Mouse (Mus musculus) hindbrain, embryonic 12.5 days (tissue): ENCODE measurements at regions not wholly inside any gene's neighbourhood (a gene's known extent, or its start where the extent isn't known, plus 50 kb on each side); places are given as distances from the start of the nearest gene placed in this dataset.
"Not testable (repeated sequence)": the region's sequence is repeated elsewhere in the genome, so short reads cannot be mapped to it uniquely, and the experiment has no call there.

Source experiments
- ATAC-seq: fragments of 200-750 bp; cut with Nextera tagmentation; 2 replicates; pipeline ENCODE4 v1.8.0; 2017; ENCODE audit warnings: moderate TSS enrichment; ENCODE audit not compliant: low FRiP score
- H3K27ac ChIP-seq: fragments of 300-500 bp; sonication (generic); 2 replicates; pipeline ENCODE4 v1.5.1; 2016; ENCODE audit warnings: mild to moderate bottlenecking
- H3K27me3 ChIP-seq: fragments of 300-500 bp; sonication (generic); 2 replicates; pipeline ENCODE4 v1.6.1; 2016; ENCODE audit warnings: mild to moderate bottlenecking
- H3K36me3 ChIP-seq: fragments of 300-500 bp; sonication (generic); 2 replicates; pipeline ENCODE4 v1.6.1; 2016; ENCODE audit warnings: mild to moderate bottlenecking
- H3K4me1 ChIP-seq: fragments of 300-500 bp; sonication (generic); 2 replicates; pipeline ENCODE4 v1.6.1; 2016
- H3K4me2 ChIP-seq: fragments of 300-500 bp; sonication (generic); replicated peaks from 2 replicates; pipeline ENCODE4 v1.6.1; 2016; ENCODE audit warnings: mild to moderate bottlenecking
- H3K4me3 ChIP-seq: fragments of 300-500 bp; sonication (generic); 2 replicates; pipeline ENCODE4 v1.5.1; 2016; ENCODE audit warnings: mild to moderate bottlenecking
- H3K9ac ChIP-seq: fragments of 300-500 bp; sonication (generic); 2 replicates; pipeline ENCODE4 v1.6.1; 2016; ENCODE audit warnings: mild to moderate bottlenecking, moderate library complexity
- H3K9me3 ChIP-seq: fragments of 300-500 bp; sonication (generic); replicated peaks from 2 replicates; pipeline ENCODE4 v1.6.1; 2016; ENCODE audit warnings: mild to moderate bottlenecking
- WGBS: fragments of 180-500 bp; shearing (Covaris S2); methylation state at CpG from one replicate; pipeline ENCODE4 v1.1.7; 2016; 5-methylcytosine and 5-hydroxymethylcytosine counted together

- no peak overlapping the region for H3K4me2 ChIP-seq
- H3K9ac ChIP-seq: no peak overlapping the region
- no peaks in the 10 kb centered on the region for H3K36me3 ChIP-seq
- H3K4me1 ChIP-seq: 0 out of 2 replicates have a peak, but pooled peaks cover 2% of the 10 kb centered on the region
- H3K27me3 ChIP-seq: no peaks in the 10 kb centered on the region
- no peaks in the 10 kb centered on the region for H3K9me3 ChIP-seq
- no peak for ATAC-seq
- peak overlapping the region; percentile 40 for H3K27ac ChIP-seq
- H3K4me3 ChIP-seq: no peak overlapping the region
- 76% methylated on average over 14 of the region's 14 CpGs for WGBS
Observed at GRCm38 (mm10) chr13:111309848-111310692, 55.3 kb downstream of the Actbl2 start.

GRCm38 (mm10) chr13:111310693-111311045 lies 55.9 kb downstream of the Actbl2 start:
- no peaks in the 10 kb centered on the region for H3K36me3 ChIP-seq
- ATAC-seq: no peak
- no peak overlapping the region for H3K9ac ChIP-seq
- no peak overlapping the region for H3K4me2 ChIP-seq
- no peaks in the 10 kb centered on the region for H3K27me3 ChIP-seq
- 90% methylated on average over 1 of the region's 1 CpGs for WGBS
- H3K9me3 ChIP-seq: no peaks in the 10 kb centered on the region
- H3K4me1 ChIP-seq: 0 out of 2 replicates have a peak, but pooled peaks cover 2% of the 10 kb centered on the region
- H3K4me3 ChIP-seq: no peak overlapping the region
- H3K27ac ChIP-seq: no peak overlapping the region

GRCm38 (mm10) chr13:111313506-111313905 lies 58.7 kb downstream of the Actbl2 start:
- not testable (repeated sequence) for H3K4me1 ChIP-seq, H3K36me3 ChIP-seq, H3K27ac ChIP-seq, H3K27me3 ChIP-seq, H3K4me2 ChIP-seq, H3K4me3 ChIP-seq, ATAC-seq, H3K9me3 ChIP-seq, H3K9ac ChIP-seq
- WGBS: 87% methylated on average over 3 of the region's 3 CpGs

- not testable (repeated sequence) for ATAC-seq
- 78% methylated on average over 2 of the region's 2 CpGs for whole genome bisulfite sequencing
Observed at GRCm38 (mm10) chr13:111317876-111318275, 63.1 kb downstream of the Actbl2 start.

GRCm38 (mm10) chr13:111323206-111323605 lies 68.4 kb downstream of the Actbl2 start:
- H3K4me2 ChIP-seq: no peak overlapping the region
- 65% methylated on average over 8 of the region's 8 CpGs for WGBS
- H3K27ac ChIP-seq: no peak overlapping the region
- no peaks in the 10 kb centered on the region for H3K36me3 ChIP-seq
- H3K9ac ChIP-seq: no peak overlapping the region
- H3K27me3 ChIP-seq: no peaks in the 10 kb centered on the region
- H3K9me3 ChIP-seq: no peaks in the 10 kb centered on the region
- H3K4me1 ChIP-seq: no peaks in the 10 kb centered on the region
- ATAC-seq: no peak
- H3K4me3 ChIP-seq: no peak overlapping the region

More at GRCm38 (mm10) chr13:111317876-111318275, 63.1 kb downstream of the Actbl2 start:
- H3K4me2 ChIP-seq, H3K27me3 ChIP-seq, H3K27ac ChIP-seq, H3K9me3 ChIP-seq, H3K4me3 ChIP-seq, H3K9ac ChIP-seq, H3K4me1 ChIP-seq, H3K36me3 ChIP-seq: not testable (repeated sequence)

GRCm38 (mm10) chr13:111326096-111326665 lies 71.4 kb downstream of the Actbl2 start:
- Histone ChIP-seq H3K27ac (no peak overlapping the region), H3K4me3 (no peak overlapping the region), H3K27me3 (no peaks in the 10 kb centered on the region), H3K9me3 (no peaks in the 10 kb centered on the region), H3K4me1 (no peaks in the 10 kb centered on the region), H3K4me2 (no peak overlapping the region), H3K36me3 (no peaks in the 10 kb centered on the region), H3K9ac (no peak overlapping the region)
- 75% methylated on average over 16 of the region's 16 CpGs for WGBS
- no peak for ATAC-seq

GRCm38 (mm10) chr13:111333035-111333434 lies 78.2 kb downstream of the Actbl2 start:
- Histone ChIP-seq H3K9me3 (no peaks in the 10 kb centered on the region), H3K4me3 (no peak overlapping the region), H3K4me1 (no peaks in the 10 kb centered on the region), H3K27ac (no peak overlapping the region), H3K27me3 (no peaks in the 10 kb centered on the region), H3K4me2 (no peak overlapping the region), H3K36me3 (no peaks in the 10 kb centered on the region), H3K9ac (no peak overlapping the region)
- ATAC-seq: no peak
- WGBS: 66% methylated on average over 3 of the region's 3 CpGs

- Histone ChIP-seq H3K4me2 (no peak overlapping the region), H3K9me3 (no peaks in the 10 kb centered on the region), H3K27me3 (no peaks in the 10 kb centered on the region), H3K4me1 (no peaks in the 10 kb centered on the region), H3K9ac (no peak overlapping the region), H3K27ac (no peak overlapping the region), H3K36me3 (no peaks in the 10 kb centered on the region), H3K4me3 (no peak overlapping the region)
- 89% methylated on average over 4 of the region's 4 CpGs for WGBS
- ATAC-seq: no peak
Observed at GRCm38 (mm10) chr13:111333851-111334250, 79.0 kb downstream of the Actbl2 start.

GRCm38 (mm10) chr13:111334258-111335052 lies 79.6 kb downstream of the Actbl2 start:
- WGBS: 81% methylated on average over 22 of the region's 22 CpGs
- no peaks in the 10 kb centered on the region for H3K4me1 ChIP-seq
- H3K9me3 ChIP-seq: no peaks in the 10 kb centered on the region
- H3K9ac ChIP-seq: no peak overlapping the region
- no peak overlapping the region for H3K4me3 ChIP-seq
- no peak for ATAC-seq
- no peaks in the 10 kb centered on the region for H3K36me3 ChIP-seq
- no peak overlapping the region for H3K27ac ChIP-seq
- H3K4me2 ChIP-seq: no peak overlapping the region
- no peaks in the 10 kb centered on the region for H3K27me3 ChIP-seq

- 67% methylated on average over 10 of the region's 10 CpGs for WGBS
- no peak for ATAC-seq
- no peaks in the 10 kb centered on the region for H3K36me3 ChIP-seq
- no peak overlapping the region for H3K4me2 ChIP-seq
- H3K27me3 ChIP-seq: no peaks in the 10 kb centered on the region
- H3K9ac ChIP-seq: no peak overlapping the region
- H3K9me3 ChIP-seq: no peaks in the 10 kb centered on the region
- H3K4me1 ChIP-seq: 0 out of 2 replicates have a peak, but pooled peaks cover 2% of the 10 kb centered on the region
- H3K4me3 ChIP-seq: no peak overlapping the region
- H3K27ac ChIP-seq: no peak overlapping the region
Observed at GRCm38 (mm10) chr13:111344981-111345380, 90.2 kb downstream of the Actbl2 start.

GRCm38 (mm10) chr13:111345486-111346440 lies 91.0 kb downstream of the Actbl2 start:
- Histone ChIP-seq H3K27me3 (no peaks in the 10 kb centered on the region), H3K36me3 (no peaks in the 10 kb centered on the region), H3K9me3 (no peaks in the 10 kb centered on the region), H3K4me2 (no peak overlapping the region), H3K4me3 (no peak overlapping the region), H3K27ac (no peak overlapping the region), H3K9ac (no peak overlapping the region), H3K4me1 (0 out of 2 replicates have a peak, but pooled peaks cover 2% of the 10 kb centered on the region)
- 76% methylated on average over 15 of the region's 15 CpGs for WGBS
- ATAC-seq: no peak
